Mouse (Mus musculus) kidney, postnatal 4 days (tissue): ENCODE results near the gene Tspan14.

Experiments
- DNase-seq, 2 experiments: peaks; one replicate each; pipeline ENCODE4 v3.0.0; 2021; ENCODE audit warnings: mixed read lengths in 2 of 2

Tspan14 gene

DNA sequence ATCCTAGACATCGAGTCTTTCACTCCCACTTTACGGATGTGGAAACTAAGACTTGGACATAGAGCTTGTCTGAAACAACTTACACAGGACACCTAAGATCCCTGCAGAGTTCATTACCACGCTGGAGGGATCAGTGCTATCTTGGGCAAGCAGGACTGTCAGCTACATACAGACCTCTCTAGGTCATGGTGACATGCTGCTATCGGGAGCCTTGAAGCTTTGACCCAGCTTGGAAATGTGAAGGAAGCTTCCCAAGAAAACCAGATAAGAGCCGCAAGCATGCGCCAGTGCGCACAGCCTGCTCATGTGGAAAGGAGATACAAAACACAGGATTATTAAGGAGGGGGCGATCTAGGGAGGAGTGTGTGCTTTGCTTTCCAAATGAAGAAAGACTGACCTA is 50.8 kb downstream of the Tspan14 start:
- no peak for DNase-seq

DNA sequence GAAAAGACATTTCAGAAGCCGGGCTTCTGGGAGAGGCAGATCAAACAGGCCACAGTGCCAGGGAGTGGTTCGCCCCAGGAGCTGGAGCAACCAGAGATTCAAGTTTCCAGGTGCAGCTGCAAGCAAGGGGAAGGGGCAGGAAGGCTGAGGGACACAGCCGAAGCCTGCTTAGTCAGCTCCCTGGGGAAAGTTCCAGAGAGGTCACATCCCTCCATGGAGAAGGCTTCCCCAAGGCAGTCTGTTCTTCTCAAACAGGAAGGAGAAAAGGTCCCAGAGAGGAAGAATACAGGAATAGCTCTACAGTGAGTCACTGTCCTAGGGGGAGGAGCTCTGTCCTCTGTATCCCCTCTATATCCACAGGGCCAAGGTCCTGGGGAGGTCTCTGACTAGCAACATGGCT is 51.9 kb downstream of the Tspan14 start:
- DNase-seq: peak; percentile 49 to 61

DNA sequence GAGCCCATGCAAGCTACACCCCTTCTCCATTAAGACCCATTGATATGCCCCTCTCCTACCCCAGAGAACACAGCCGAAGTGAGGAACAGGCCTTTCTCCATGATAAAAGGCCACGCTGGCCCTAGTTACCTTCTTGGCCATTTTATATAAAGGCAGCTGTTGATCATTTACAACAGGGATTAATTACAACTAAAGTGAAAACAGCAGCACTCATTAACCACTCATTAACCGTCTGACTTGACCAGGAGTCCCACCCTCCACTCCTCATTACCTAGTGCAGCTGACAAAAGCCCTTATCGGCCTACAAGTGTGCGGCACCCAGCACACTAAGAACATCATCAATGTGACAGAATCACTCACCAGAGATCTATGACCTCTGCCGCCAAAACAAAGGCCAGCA is 52.9 kb downstream of the Tspan14 start:
- no peak for DNase-seq

DNA sequence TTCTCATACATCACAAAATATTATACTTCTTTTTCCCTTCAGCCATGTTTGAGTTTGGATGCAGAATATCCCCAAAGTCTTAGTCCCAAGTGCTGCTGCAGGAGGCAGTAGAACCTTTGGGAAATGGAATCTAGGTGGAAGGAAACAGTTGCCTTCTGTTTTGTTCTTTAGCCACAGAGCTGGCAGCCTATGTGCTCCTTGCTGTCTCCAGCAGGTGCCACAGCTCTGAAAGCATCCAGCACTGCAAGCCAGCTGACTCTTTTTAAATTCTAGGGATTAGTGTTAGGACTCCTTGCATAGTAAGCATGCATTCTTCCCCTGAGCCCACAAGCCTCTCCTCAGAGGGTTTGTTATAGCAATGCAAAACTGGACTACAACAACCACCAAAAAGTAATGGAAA is 55.1 kb downstream of the Tspan14 start:
- DNase-seq: no peak

DNA sequence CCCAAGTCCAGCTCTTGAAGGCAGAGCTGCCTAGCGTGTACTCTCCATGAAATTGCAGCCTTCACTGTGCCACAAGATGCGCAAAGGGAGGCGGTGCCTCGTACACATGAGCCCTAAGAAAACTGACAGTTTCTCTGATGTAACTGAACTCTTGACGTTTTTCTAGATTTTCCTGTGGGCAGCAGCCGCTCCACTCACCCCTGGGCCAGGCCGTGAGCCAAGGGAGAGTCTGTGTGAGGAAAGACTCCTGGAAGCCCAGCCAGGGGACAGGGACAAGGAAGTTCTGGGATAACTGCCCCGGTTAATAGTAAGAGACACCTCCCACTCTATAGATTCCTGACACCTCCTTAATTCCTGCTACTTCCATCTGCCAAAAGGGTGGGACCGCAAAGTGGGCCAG is 57.8 kb downstream of the Tspan14 start:
- no peak for DNase-seq

DNA sequence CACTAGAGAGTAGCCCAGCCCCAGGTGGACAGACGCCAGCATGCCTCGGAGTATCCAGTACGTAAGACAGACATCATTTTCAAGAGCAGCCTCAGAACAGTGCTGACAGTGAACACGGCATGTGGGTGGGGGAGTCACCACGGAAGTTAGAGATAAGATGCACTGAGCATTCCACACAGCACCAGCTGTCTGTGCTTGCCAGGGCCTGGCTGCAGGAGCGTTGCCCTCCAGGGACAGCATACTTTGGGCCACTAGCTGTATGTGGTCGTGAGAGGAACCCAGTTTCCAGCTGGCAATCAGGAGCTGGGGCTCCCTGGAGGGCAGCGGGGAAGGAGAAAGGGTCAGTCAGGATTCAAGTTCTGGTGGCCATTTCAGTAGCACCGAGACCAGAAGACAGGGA is 59.8 kb downstream of the Tspan14 start:
- DNase-seq: no peak

DNA sequence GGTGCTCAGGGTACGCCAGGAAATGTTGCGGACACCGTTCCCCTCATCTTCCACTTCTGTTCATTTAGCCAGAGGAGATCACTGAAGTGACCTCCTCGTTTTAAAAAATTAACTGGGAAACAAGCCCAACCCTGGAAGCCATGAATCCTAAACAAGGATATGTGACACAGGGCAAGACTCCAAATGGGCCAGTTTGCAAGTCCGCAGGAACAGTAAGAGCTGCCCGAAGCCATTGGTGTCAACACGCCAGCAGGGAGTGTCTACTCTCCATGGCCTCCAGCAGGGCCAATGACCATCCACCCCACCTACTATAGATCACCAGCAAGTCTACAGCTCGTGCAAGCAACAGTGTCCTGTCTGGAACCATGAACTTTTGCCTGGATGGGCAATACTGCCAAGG is 60.8 kb downstream of the Tspan14 start:
- DNase-seq: peak in 1 of 2 experiments; percentile 31

DNA sequence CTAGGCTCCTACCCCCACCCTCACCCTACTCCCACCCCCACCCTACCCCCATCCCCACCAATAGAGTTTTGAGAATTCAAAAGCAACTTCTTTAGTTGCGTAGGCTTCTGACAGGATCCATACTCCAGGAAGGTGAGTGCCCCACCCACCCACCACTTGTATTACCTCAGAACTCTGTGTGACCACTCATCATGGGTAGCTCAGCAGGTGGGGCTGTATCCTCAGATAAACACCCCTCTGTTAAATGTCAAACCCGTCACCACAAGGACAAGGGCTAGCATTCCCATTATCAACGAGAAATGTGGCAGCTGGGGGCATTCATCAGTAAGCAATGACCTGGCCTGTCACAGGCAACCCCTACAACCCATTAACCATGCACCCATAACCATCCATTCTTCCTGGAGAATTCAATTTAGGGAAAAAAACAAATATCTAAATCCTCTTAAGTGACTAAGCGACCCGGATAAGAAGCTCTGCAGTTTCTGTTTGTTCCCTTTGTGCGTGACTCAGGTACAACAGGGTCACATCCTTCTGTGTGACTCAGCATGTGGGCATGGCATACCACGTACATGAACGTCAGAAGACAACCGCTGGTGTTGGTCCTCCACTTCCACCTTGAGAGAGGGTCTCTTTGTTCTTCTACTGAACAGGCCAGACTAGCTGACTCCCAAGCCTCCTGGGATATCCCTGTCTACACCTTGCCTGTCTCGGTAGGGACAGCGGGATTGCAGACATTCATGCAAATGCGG is 64.1 kb downstream of the Tspan14 start:
- DNase-seq: no peak

DNA sequence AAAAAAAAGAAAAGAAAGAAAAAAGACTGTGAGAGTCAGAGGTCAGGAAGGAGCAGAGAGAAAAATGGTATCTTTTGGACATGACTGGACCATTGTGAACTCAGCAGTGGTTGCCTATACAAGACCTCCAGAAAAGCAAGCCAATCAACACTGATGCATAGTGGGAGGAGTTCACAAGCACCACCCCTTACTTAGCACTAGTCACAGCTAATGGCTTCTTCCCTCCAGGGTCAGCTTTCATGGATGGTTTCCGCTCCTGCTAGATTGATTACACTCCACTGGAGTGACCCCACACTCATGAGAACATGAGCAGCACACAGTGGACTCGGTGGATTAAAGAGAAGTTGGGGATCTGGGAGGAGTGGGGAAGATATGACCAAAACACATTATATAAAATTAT is 66.3 kb downstream of the Tspan14 start:
- no peak for DNase-seq

DNA sequence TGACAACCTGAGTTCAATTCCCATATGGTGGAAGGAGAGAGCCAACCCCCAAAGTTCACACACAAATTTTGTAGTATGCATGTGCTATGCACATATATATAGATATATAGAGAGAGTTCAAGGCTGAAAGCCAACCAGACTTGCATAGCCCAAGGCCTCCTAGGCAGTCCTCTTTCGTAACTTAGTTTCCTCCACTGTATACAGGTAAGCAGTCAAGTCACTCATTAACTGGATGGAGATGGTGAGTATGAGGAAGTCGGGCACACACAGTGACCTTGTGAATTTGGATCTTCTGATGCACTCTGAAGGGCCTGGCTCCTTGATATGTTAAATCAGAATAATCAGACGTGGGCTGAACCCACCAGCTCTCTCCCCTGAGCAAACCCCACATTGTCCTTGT is 68.7 kb downstream of the Tspan14 start:
- no peak for DNase-seq

DNA sequence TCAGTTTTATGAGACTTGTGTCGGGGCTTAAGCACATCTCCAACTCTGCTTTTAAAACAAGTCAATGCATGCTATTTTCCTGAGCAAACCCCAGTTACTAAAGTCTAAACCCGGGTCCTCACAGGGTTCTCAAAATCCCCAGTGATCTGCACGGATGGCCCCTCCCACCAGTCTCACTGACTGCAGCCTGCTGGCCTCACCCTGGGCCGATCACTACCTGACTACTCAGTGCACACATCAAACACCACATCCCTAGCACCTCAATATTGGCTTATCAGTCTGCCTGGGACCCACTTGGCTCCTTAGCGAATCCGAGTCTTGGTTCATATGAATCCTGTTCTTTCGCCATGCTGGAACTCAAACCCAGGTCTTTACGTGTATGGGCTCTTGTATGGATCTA is 70.9 kb downstream of the Tspan14 start:
- DNase-seq: no peak

DNA sequence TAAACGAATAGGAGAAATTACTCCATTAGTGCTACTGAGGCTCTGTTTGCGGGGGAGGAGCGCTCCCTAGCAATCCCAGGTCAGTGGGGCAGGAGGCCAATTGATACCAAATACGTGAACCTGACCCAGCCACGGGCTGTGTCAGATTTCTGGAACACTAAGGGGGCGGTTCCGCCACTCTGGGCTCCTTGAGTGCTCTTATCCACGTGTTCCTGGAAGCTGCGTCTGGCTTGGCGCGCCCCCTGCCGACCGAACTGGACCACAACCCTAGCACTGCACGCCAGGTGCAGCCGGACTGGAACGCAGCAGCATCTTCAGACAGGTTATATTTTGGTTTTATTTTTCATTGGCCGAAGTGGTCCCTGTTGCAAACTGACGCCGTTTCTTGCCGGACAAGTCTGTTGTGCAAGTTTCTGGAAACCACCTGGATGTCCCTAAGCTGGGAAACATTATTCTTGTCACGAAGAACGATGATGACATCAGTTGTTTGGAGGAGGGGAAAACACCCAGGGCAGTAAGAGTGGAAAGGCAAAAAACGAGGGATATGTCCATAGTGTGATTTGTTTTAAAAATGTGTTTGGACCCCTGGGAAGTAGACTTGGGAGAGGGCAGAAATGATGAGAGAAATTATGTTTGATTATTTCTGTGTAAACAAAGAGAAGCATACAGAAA is 71.9 kb downstream of the Tspan14 start:
- peak; percentile 90 to 92 for DNase-seq

DNA sequence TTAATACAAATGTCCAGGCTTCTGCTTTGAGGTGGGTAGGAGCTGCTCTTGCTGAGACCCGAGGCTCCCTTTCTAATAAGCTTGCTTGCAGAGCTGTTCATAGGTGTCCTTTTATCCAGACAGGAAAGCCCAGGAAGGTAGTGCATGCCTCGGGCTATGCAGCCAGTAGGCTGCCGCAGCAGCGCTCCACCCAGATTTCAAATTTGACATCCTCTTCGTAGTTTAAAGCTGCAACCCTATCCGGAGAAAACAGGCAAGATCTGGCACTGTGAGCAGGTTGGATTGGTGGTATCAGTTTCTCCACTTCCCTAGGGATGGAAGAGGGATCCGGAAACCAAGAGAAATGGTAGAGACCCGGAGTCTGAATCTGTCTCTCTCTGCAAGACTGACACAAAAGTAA is 72.7 kb downstream of the Tspan14 start:
- no peak for DNase-seq

DNA sequence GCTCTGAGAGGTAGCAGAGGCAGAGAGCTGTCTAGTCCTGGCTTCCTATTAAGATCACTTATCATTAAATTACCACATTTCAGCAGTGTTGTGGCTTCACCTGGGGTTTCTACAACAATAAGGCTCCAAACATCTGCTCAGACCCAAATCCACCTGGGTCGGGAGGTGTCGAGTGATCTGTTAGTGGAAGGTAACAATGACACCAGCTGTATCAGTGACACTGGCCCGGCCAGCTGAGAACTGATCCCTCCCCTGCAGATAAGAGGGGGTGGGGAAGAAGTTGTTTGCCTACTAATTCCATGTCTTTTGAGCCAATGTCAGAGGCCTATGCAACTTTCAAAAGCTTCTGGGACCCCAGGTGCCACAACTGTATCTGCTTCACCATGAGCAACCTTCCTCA is 73.4 kb downstream of the Tspan14 start, which contains the start of gene Sh2d4b:
Gene Sh2d4b (minus strand): TSS at position 71 of the 400 bp plus-strand sequence.
- no peak for DNase-seq

DNA sequence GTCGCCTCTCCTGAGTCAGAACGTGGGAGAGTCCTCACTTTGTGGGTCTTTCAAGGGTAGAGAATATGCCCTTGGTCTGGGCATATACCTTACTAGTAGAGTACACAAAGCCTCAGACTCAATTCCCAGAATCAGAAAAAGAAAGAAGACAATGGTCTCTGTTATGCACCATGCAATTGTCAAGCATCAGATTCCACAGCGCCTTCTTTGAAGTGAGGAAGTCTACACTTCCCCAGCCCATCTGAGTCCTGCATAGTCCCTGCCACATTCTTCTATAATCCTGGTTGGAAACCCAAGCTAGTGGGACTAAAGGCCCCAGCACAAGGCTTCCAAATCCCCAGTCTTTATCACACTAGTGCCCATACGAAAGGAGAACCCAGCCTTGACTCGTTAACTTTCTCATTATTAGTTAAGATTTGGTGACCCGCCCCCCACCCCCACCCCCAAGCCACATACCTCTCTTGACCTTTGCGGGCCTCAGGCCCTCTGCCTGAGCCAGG is 74.2 kb downstream of the Tspan14 start:
- DNase-seq: no peak

DNA sequence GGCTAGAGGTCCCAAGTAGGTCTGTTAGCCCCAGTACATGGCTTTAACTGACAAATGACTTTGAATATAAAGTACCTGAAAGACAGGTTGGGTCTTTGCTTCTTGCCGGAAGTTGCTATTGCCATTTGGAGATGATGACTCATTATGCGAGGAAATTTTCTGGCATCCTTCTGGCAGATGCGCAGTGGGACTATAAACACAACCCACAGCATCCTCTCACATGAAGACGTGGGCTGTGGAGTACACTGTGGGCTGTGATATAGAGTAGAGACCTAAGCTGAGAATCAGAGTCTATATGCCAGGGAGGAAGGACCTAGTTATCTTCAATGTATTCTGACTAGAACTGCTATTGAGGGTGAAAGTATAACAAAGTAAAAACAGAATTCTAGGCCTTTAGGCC is 75.1 kb downstream of the Tspan14 start:
- DNase-seq: no peak

DNA sequence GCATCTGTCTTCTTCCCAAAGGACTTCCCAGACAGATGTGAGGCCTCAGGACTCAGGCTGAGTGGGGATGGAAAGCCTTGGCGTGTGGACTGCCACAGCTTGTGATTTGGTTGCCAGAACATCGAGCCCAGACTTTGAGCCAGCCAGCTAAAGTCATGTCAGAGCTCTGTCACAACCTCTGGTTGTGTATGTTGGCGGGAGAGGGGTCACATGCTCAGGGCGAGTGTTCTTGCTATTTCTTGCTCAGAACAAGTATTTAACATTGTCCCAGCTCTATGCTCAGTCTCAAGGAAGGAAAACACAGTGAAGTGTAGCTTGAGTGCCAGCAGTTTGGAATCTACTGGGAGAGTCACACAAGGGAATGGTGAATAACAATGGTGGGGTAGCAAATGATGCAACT is 76.9 kb downstream of the Tspan14 start:
- peak in 1 of 2 experiments; percentile 54 for DNase-seq

DNA sequence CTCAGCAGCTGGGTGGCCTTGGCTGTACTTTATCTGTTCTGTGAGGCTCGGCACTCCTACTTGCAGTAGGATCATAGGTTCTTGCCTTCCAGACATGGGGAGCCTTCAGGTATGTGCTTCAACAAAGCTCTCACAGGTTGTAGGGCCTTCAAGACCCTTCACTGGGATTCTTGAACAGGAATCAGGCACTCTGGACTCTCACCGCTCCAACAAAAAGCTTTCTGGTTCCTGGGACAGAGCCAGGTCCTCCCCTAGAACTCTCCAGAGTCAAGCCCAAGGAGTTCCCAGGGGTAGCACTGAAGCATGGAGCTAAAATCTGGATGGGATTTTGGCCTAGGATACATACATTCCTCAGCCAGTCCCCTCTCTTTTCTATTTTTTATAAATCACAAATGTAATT is 77.4 kb downstream of the Tspan14 start:
- peak in 1 of 2 experiments; percentile 30 for DNase-seq

DNA sequence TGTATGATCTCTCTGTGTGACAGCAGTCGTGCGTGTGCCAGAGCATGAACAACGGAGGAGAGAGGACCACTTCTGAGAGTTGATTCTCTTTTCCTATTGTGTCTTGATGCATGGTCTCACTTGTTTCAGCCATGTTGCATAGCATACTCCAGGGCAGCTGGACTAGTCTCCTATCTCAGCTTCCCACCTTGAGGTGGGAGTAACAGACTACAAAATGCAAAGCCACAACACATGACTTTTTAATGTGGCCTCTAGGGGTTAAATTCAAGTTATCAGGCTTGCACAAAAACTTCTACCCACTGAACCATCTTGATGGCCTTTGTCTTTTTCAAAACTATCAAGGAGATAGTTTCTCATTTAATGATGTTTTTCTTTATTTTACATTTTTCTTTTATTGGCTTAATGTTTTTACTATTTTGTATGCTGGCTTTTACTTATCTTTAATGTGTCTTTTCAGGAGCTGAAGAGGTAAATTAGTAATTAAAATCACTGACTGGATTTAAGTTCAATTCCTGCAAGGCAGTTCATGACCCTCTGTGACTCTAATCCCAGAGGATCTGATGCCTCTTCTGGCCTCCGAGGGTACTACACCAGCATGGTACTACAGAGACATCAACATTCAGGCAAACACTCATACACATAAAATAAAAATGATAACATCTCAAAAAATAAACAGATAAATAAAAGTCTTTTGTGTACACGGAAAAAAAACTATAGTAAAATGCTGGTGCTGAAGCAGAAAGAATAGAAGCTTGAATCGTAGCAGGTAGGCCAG is 80.0 kb downstream of the Tspan14 start:
- DNase-seq: peak; percentile 58 to 60

DNA sequence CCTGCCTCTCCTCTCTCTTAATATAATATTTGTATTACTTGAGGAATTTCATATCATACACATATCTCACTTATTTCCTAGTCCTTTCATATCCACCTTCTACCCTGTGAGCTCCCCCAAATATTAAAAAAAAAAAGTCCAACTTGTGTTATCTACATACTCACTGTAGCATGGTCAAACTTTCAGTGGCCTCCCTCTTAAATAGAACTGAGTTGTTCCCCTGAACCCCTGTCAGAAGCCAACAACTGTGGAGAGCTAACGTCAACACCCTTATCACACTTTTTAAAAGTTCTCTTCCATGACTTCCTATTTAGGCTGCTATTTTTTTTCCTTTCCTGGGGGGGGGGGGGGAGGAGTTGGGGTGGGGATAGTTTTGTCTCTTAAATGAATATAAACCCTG is 80.9 kb downstream of the Tspan14 start:
- DNase-seq: no peak

DNA sequence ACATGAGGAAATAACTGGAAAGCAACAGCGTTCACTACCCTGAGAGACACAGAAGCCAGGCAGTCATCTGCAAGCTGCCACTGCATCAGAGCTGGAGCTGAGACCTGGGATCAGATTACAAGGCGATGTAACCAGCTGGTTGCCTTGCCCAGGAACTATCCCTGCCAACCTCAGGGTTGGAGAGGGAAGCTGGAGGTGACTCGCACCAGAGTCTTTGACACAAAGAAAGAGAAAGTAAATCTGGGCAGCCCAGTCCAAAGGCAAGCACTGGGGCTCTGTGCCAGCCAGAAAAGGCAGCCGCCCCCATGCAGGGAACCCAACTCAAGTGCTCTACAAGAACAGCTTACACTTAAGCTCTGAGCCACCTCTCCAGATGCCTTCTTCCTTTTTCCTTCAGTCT is 81.4 kb downstream of the Tspan14 start:
- no peak for DNase-seq

DNA sequence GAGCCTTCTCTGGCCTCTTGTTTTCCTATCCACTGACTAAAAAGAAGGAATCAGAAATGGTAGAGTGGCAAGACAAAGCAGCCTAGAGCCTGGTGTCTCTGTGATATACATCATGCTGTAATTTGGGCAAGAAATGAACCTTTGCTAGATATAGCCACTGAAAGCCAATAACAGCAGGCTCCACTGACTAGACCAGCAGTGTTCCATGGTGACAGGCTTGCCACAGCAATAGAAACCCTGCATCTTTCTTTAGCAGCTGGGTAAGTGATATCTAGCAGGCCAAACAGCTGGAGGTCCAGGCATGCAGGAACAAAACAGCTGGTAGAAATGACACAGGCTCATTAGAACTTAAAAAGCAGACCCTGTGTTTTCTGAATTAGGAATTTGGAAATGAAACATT is 92.0 kb downstream of the Tspan14 start:
- no peak for DNase-seq

DNA sequence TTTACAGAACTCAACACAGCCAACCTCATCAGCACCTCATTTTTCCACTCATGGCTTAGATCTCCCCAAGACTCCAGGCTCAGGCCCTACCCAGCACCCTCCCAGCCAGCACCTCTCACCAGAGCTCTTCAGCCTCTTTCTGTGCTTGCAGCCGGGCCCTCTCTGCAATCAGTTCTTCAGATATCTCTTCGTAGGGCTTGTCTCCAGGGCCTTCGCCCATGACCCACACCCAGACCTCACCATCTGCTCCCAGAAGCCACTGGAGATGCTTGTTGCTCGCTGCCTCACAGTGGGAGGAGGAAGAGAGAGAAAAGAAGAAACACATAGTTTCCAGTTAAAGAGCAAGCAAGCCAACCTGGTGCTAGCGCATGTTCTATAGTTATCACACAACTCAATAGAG is 92.6 kb downstream of the Tspan14 start:
- DNase-seq: no peak

DNA sequence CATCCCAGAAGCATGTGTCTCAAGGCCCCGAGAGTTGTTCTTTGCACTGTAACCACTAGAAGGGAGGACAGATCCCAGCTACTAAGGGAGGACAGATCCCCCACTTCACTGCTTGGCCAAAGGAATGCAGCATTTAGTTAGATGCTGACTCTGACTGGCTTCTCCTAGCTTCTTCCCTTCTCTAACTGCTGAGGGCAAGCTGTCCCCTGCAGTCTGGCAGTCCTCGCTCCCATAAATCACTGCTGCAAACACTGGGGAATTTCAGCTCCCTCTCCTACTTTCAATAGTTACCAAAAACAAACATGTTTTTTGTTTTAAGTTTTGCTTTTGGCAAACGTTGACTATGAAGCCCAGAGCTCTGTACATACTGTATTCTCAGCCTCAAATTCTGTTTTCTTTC is 96.0 kb downstream of the Tspan14 start:
- peak; percentile 28 to 36 for DNase-seq
